Mouse (Mus musculus) kidney, postnatal 0 days (tissue): ENCODE results near the gene Adamts20. TPM values are rescaled to one million over a fixed set of nuclear protein-coding genes. Genes with fewer than 3 reads are reported as not detected.

Source experiments
- ATAC-seq: fragments of 200-750 bp; cut with Nextera tagmentation; replicated peaks from 2 replicates; pipeline ENCODE4 v1.8.0; 2017; ENCODE audit warnings: low read depth, moderate number of reproducible peaks, moderate TSS enrichment, moderate library complexity; ENCODE audit not compliant: low FRiP score
- DNase-seq: peaks from one replicate; pipeline ENCODE4 v3.0.0-alpha.2; 2016; ENCODE audit warnings: low spot score
- H3K27ac ChIP-seq: fragments of 300-500 bp; sonication (generic); 2 replicates; pipeline ENCODE4 v1.5.1; 2014; ENCODE audit warnings: mild to moderate bottlenecking
- H3K27me3 ChIP-seq: fragments of 300-500 bp; sonication (generic); 2 replicates; pipeline ENCODE4 v1.6.1; 2014; ENCODE audit warnings: low read length, mixed read lengths; ENCODE audit not compliant: insufficient read depth
- H3K36me3 ChIP-seq: fragments of 300-500 bp; sonication (generic); 2 replicates; pipeline ENCODE4 v1.6.1; 2014; ENCODE audit warnings: low read length, mixed read lengths; ENCODE audit not compliant: insufficient read depth
- H3K4me1 ChIP-seq: fragments of 300-500 bp; sonication (generic); replicated peaks from 2 replicates; pipeline ENCODE4 v1.6.1; 2014; ENCODE audit warnings: antibody characterized with exemption, low read length, mixed read lengths; ENCODE audit not compliant: insufficient read depth
- H3K4me2 ChIP-seq: fragments of 300-500 bp; sonication (generic); 2 replicates; pipeline ENCODE4 v1.6.1; 2014; ENCODE audit warnings: mild to moderate bottlenecking, low read length, moderate library complexity, mixed read lengths
- H3K4me3 ChIP-seq: fragments of 300-500 bp; sonication (generic); replicated peaks from 2 replicates; pipeline ENCODE4 v1.5.1; 2014; ENCODE audit warnings: low read depth, low read length
- H3K9ac ChIP-seq: fragments of 300-500 bp; sonication (generic); 2 replicates; pipeline ENCODE4 v1.6.1; 2014; ENCODE audit warnings: low read depth, low read length
- H3K9me3 ChIP-seq: fragments of 300-500 bp; sonication (generic); replicated peaks from 2 replicates; pipeline ENCODE4 v1.6.1; 2016; ENCODE audit warnings: low read length, inconsistent platforms, mixed read lengths
- CTCF ChIP-seq: IDR thresholded peaks from 2 replicates; pipeline ENCODE4 v1.5.1; 2016; ENCODE audit warnings: antibody characterized with exemption, low read depth, mild to moderate bottlenecking, moderate library complexity
- WGBS: fragments of 180-500 bp; shearing (Covaris S2); extraction: QIAGEN DNeasy Blood & Tissue Kit; methylation state at CpG from one replicate; pipeline ENCODE4 v1.1.7; 2014; 5-methylcytosine and 5-hydroxymethylcytosine counted together
- polyA plus RNA-seq: library from polyadenylated mRNA; unstranded; fragments of >200 nt; fragmentation: Nextera tagmentation; extraction: Ambion mirVana; gene quantifications from 2 replicates; pipeline ENCODE4 v1.2.1, GENCODE M21; 2015

The Adamts20 gene
- polyA plus RNA-seq, 1 experiment from 2014 or later: 1.5 TPM

GRCm38 (mm10) chr15:94303151-94303550 is 162.1 kb downstream of the Adamts20 start:
- Histone ChIP-seq H3K36me3 (no peaks in the 10 kb centered on the region), H3K27ac (no peak overlapping the region), H3K9me3 (no peaks in the 10 kb centered on the region), H3K27me3 (no peaks in the 10 kb centered on the region), H3K4me1 (no peaks in the 10 kb centered on the region), H3K4me2 (no peak overlapping the region), H3K9ac (no peak overlapping the region), H3K4me3 (no peak overlapping the region)
- 83% methylated on average over 3 of the region's 3 CpGs for WGBS
- DNase-seq: no peak
- ATAC-seq: no peak
- no peak for TF ChIP-seq CTCF

- 36% methylated on average over 4 of the region's 4 CpGs for WGBS
- no peak overlapping the region for H3K27ac ChIP-seq
- no peak for TF ChIP-seq CTCF
- H3K4me3 ChIP-seq: no peak overlapping the region
- no peaks in the 10 kb centered on the region for H3K36me3 ChIP-seq
- no peak for ATAC-seq
- DNase-seq: peak; percentile 74
- no peaks in the 10 kb centered on the region for H3K9me3 ChIP-seq
- H3K4me2 ChIP-seq: no peak overlapping the region
- no peaks in the 10 kb centered on the region for H3K27me3 ChIP-seq
- H3K9ac ChIP-seq: no peak overlapping the region
- H3K4me1 ChIP-seq: no peaks in the 10 kb centered on the region
These were observed 171.1 kb downstream of the Adamts20 start for GRCm38 (mm10) chr15:94294084-94294483.

GRCm38 (mm10) chr15:94288015-94288414 is 177.2 kb downstream of the Adamts20 start:
- no peak for TF ChIP-seq CTCF
- no peak for DNase-seq
- Histone ChIP-seq H3K27ac (no peak overlapping the region), H3K9ac (no peak overlapping the region), H3K36me3 (no peaks in the 10 kb centered on the region), H3K4me1 (no peaks in the 10 kb centered on the region; the same call in 1 of the 2 replicates), H3K27me3 (no peaks in the 10 kb centered on the region), H3K4me3 (no peak overlapping the region), H3K4me2 (no peak overlapping the region), H3K9me3 (no peaks in the 10 kb centered on the region)
- ATAC-seq: no peak
- WGBS: 71% methylated on average over 2 of the region's 2 CpGs

GRCm38 (mm10) chr15:94287495-94287894 is 177.7 kb downstream of the Adamts20 start:
- DNase-seq: no peak

GRCm38 (mm10) chr15:94276418-94276817 is 188.8 kb downstream of the Adamts20 start:
- DNase-seq (no peak), ATAC-seq (no peak)
- Histone ChIP-seq H3K4me3 (no peak overlapping the region), H3K9ac (no peak overlapping the region), H3K36me3 (no peaks in the 10 kb centered on the region), H3K4me1 (no peaks in the 10 kb centered on the region), H3K27me3 (no peaks in the 10 kb centered on the region), H3K27ac (no peak overlapping the region), H3K4me2 (no peak overlapping the region), H3K9me3 (no peaks in the 10 kb centered on the region)
- TF ChIP-seq CTCF: no peak
- WGBS: 83% methylated on average over 8 of the region's 8 CpGs

More at GRCm38 (mm10) chr15:94287495-94287894, 177.7 kb downstream of the Adamts20 start:
- TF ChIP-seq CTCF: no peak
- Histone ChIP-seq H3K27ac (no peak overlapping the region), H3K9me3 (no peaks in the 10 kb centered on the region), H3K4me1 (no peaks in the 10 kb centered on the region; the same call in 1 of the 2 replicates), H3K4me3 (no peak overlapping the region), H3K27me3 (no peaks in the 10 kb centered on the region), H3K4me2 (no peak overlapping the region), H3K36me3 (no peaks in the 10 kb centered on the region), H3K9ac (no peak overlapping the region)
- 52% methylated on average over 3 of the region's 3 CpGs for whole genome bisulfite sequencing
- no peak for ATAC-seq

GRCm38 (mm10) chr15:94265630-94266029 is 199.6 kb downstream of the Adamts20 start:
- 20% methylated on average over 10 of the region's 10 CpGs for WGBS
- H3K27me3 ChIP-seq: no peaks in the 10 kb centered on the region
- no peak overlapping the region for H3K4me3 ChIP-seq
- DNase-seq (peak; percentile 78), ATAC-seq (no peak)
- H3K9ac ChIP-seq: no peak overlapping the region
- H3K36me3 ChIP-seq: no peaks in the 10 kb centered on the region
- no peak overlapping the region for H3K27ac ChIP-seq
- peak; percentile 93 for TF ChIP-seq CTCF
- no peak overlapping the region for H3K4me2 ChIP-seq
- H3K9me3 ChIP-seq: no peaks in the 10 kb centered on the region; the same call in 1 of the 2 replicates
- 0 out of 2 replicates have a peak, but pooled peaks cover 3% of the 10 kb centered on the region for H3K4me1 ChIP-seq

GRCm38 (mm10) chr15:94264497-94264879 is 200.7 kb downstream of the Adamts20 start:
- H3K9ac ChIP-seq: no peak overlapping the region
- no peak overlapping the region for H3K4me2 ChIP-seq
- H3K4me3 ChIP-seq: no peak overlapping the region
- no peak for ATAC-seq
- no peaks in the 10 kb centered on the region for H3K27me3 ChIP-seq
- no peak overlapping the region for H3K27ac ChIP-seq
- 63% methylated on average over 6 of the region's 6 CpGs for WGBS
- DNase-seq: no peak
- H3K4me1 ChIP-seq: 0 out of 2 replicates have a peak, but pooled peaks cover 3% of the 10 kb centered on the region
- no peak for TF ChIP-seq CTCF
- no peaks in the 10 kb centered on the region for H3K36me3 ChIP-seq
- no peaks in the 10 kb centered on the region; the same call in 1 of the 2 replicates for H3K9me3 ChIP-seq
